Mouse (Mus musculus): Measurements from ENCODE around the gene Ace2. TPM values are rescaled to one million over a fixed set of nuclear protein-coding genes. Genes with fewer than 3 reads are reported as not detected.
A peak's percentile ranks its signal among the peaks of the same experiment; 100 is the strongest.

Ace2 gene
- total RNA-seq, 2 experiments from 2014 or later, result 0.38 to 0.79 TPM

- DNase-seq, result peak; percentile 51
These were observed 44.7 kb downstream of the Ace2 start for GRCm38 (mm10) chrX:164183844-164184243.

- no peak for DNase-seq
These were observed 50.7 kb downstream of the Ace2 start for GRCm38 (mm10) chrX:164189880-164190279.

GRCm38 (mm10) chrX:164197679-164198078 lies 58.5 kb downstream of the Ace2 start:
- DNase-seq, result no peak

- DNase-seq, result no peak
These were observed 61.4 kb downstream of the Ace2 start for GRCm38 (mm10) chrX:164200547-164200946.

GRCm38 (mm10) chrX:164221989-164222388 lies 82.9 kb downstream of the Ace2 start:
- DNase-seq, result peak; percentile 8

GRCm38 (mm10) chrX:164233380-164233779 lies 94.2 kb downstream of the Ace2 start:
- no peak for DNase-seq

Other genes with a start within 250 kb of the Ace2 start
- gene Ap1s2, start 230.3 kb upstream of the Ace2 start, total RNA-seq (2021), result 10 to 100 TPM; 15.7 to 16.8 TPM
- 10 to 100 TPM; 13.7 to 24.4 TPM for gene Zrsr2, start 180.7 kb upstream of the Ace2 start, total RNA-seq (2021)
- gene Car5b, start 111.3 kb upstream of the Ace2 start, total RNA-seq (2021), result under 1 TPM; 0.41 to 0.60 TPM
- 10 to 100 TPM in 1 of 2 experiments, 1 to 10 TPM in 1; 9.9 to 10.4 TPM for gene Siah1b, start 62.8 kb upstream of the Ace2 start, total RNA-seq (2021)
- not detected for gene Cltrn, start 50.5 kb upstream of the Ace2 start, total RNA-seq (2021)
- gene Bmx, start 118.9 kb downstream of the Ace2 start, total RNA-seq (2021), result 1 to 10 TPM; 4.3 to 4.6 TPM
- gene Pir, start 130.0 kb downstream of the Ace2 start, total RNA-seq (2021), result 1 to 10 TPM; 2.4 to 3.6 TPM
- 1 to 10 TPM; 5.3 to 5.7 TPM for gene Vegfd, start 234.0 kb downstream of the Ace2 start, total RNA-seq (2021)